Mouse (Mus musculus) intestine, embryonic 15.5 days (tissue): ENCODE measurements around the gene Fkbp5. TPM values are rescaled to one million over a fixed set of nuclear protein-coding genes. Genes with fewer than 3 reads are reported as not detected.
A peak's percentile ranks its signal among the peaks of the same experiment; 100 is the strongest.
"Not testable (repeated sequence)": the region's sequence is repeated elsewhere in the genome, so short reads cannot be mapped to it uniquely, and the experiment has no call there.

Source experiments
- ATAC-seq: fragments of 200-750 bp; cut with Nextera tagmentation; 2 replicates; pipeline ENCODE4 v1.8.0; 2017; ENCODE audit warnings: moderate TSS enrichment, moderate library complexity
- H3K27ac ChIP-seq: fragments of 300-500 bp; sonication (generic); 2 replicates; pipeline ENCODE4 v1.5.1; 2015; ENCODE audit warnings: mild to moderate bottlenecking, inconsistent platforms
- H3K27me3 ChIP-seq: fragments of 300-500 bp; sonication (generic); replicated peaks from 2 replicates; pipeline ENCODE4 v1.6.1; 2015; ENCODE audit warnings: inconsistent platforms
- H3K36me3 ChIP-seq: fragments of 300-500 bp; sonication (generic); 2 replicates; pipeline ENCODE4 v1.6.1; 2015; ENCODE audit warnings: inconsistent platforms
- H3K4me1 ChIP-seq: fragments of 300-500 bp; sonication (generic); replicated peaks from 2 replicates; pipeline ENCODE4 v1.6.1; 2015; ENCODE audit warnings: inconsistent platforms
- H3K4me2 ChIP-seq: fragments of 300-500 bp; sonication (generic); replicated peaks from 2 replicates; pipeline ENCODE4 v1.6.1; 2015; ENCODE audit warnings: mild to moderate bottlenecking, inconsistent platforms
- H3K4me3 ChIP-seq: fragments of 300-500 bp; sonication (generic); replicated peaks from 2 replicates; pipeline ENCODE4 v1.5.1; 2015; ENCODE audit warnings: inconsistent platforms
- H3K9ac ChIP-seq: fragments of 300-500 bp; sonication (generic); 2 replicates; pipeline ENCODE4 v1.6.1; 2015; ENCODE audit warnings: inconsistent platforms
- H3K9me3 ChIP-seq: fragments of 300-500 bp; sonication (generic); 2 replicates; pipeline ENCODE4 v1.6.1; 2016; ENCODE audit warnings: inconsistent platforms
- WGBS: fragments of 180-500 bp; shearing (Covaris S2); methylation state at CpG from one replicate; pipeline ENCODE4 v1.1.7; 2015; 5-methylcytosine and 5-hydroxymethylcytosine counted together
- polyA plus RNA-seq: library from polyadenylated mRNA; unstranded; fragments of >200 nt; fragmentation: Nextera tagmentation; extraction: Ambion mirVana; gene quantifications from 2 replicates; pipeline ENCODE4 v1.2.1, GENCODE M21; 2015

Fkbp5 gene
- polyA plus RNA-seq, 1 experiment from 2014 or later = 25.9 TPM

DNA sequence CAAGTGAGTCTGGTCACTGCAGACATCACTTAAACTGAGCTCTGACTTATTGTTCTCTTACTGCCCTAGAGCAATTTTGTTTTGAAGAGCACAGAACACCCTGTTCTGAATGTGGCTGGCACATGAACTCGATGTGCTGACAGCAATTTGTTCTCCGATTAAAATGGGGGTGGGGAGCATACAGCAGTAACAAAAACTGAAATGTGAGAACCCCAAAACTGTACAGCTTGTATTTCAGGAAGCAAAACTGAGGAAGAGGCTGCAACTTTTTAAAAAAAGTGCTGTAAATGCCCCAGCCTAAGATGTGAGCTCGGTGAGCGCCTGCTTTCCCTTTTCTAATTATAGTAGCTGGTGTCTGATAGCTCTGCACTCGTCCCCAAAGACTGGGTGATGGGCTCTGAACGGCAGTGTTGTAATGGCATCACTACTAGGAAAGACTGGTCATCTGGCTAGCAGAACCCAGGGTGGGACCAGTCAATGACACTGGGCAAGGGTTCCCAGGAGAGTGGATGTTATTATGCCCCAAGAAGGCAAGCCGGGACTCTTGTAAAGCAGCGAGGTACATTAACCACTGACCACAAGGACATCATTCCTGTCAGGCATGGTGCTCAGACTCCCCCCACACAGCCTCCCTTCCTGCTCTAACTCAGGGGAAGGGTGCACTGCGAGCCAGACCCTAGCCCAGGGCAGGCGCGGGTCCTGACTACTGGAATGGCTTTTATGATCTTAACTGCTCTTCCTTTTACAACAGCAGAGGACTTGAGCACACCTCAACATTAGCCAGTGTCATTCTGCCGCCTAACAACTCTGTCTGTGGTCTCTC lies 96.9 kb downstream of the Fkbp5 start:
- H3K9ac ChIP-seq = no peak overlapping the region
- no peak overlapping the region for H3K4me3 ChIP-seq
- no peaks in the 10 kb centered on the region for H3K36me3 ChIP-seq
- no peaks in the 10 kb centered on the region for H3K9me3 ChIP-seq
- H3K27ac ChIP-seq = 0 out of 2 replicates have a peak overlapping the region, but pooled peaks have one; percentile 27
- ATAC-seq = no peak
- no peak overlapping the region for H3K4me2 ChIP-seq
- H3K27me3 ChIP-seq = no peaks in the 10 kb centered on the region
- 44% methylated on average over 12 of the region's 12 CpGs for WGBS
- H3K4me1 ChIP-seq = peaks cover 7% of the 10 kb centered on the region; the same call in 1 of the 2 replicates

DNA sequence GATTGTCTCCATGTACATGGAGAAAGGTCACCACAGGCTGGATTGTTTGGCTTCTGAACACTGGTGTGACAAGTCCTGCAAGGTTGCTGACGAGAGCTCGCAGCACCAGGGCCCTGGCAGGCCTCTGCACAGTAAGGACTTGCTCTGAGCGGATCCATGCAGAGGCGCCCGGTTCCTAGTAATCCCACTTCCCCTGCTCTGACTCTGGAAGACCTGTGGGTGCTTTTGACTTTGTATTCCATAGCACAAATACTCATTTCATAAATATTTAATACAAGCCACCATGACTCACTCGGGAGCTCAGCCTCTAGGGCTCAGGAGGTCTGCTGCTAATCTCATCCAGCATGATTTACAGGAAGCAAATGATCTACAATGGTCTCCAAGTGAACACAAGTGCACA lies 97.7 kb downstream of the Fkbp5 start:
- ATAC-seq = no peak
- WGBS = 55% methylated on average over 6 of the region's 6 CpGs
- H3K36me3 ChIP-seq = no peaks in the 10 kb centered on the region
- peaks cover 7% of the 10 kb centered on the region; the same call in 1 of the 2 replicates for H3K4me1 ChIP-seq
- H3K4me3 ChIP-seq = no peak overlapping the region
- H3K27ac ChIP-seq = no peak overlapping the region
- no peak overlapping the region for H3K4me2 ChIP-seq
- H3K9ac ChIP-seq = no peak overlapping the region
- H3K9me3 ChIP-seq = no peaks in the 10 kb centered on the region
- no peaks in the 10 kb centered on the region for H3K27me3 ChIP-seq

- Histone ChIP-seq H3K27me3 (no peaks in the 10 kb centered on the region), H3K9ac (no peak overlapping the region), H3K36me3 (no peaks in the 10 kb centered on the region), H3K4me3 (no peak overlapping the region), H3K4me1 (peaks cover 7% of the 10 kb centered on the region; the same call in 1 of the 2 replicates), H3K4me2 (no peak overlapping the region), H3K27ac (no peak overlapping the region), H3K9me3 (no peaks in the 10 kb centered on the region)
- 78% methylated on average over 1 of the region's 1 CpGs for WGBS
- no peak for ATAC-seq
These were observed 98.4 kb downstream of the Fkbp5 start for GRCm38 (mm10) chr17:28418954-28419353.

- not testable (repeated sequence) for H3K4me3 ChIP-seq, H3K4me2 ChIP-seq, H3K36me3 ChIP-seq, H3K9me3 ChIP-seq, ATAC-seq, H3K27me3 ChIP-seq, H3K27ac ChIP-seq, H3K4me1 ChIP-seq, H3K9ac ChIP-seq
These were observed 98.8 kb downstream of the Fkbp5 start for GRCm38 (mm10) chr17:28418481-28418880.

- H3K27ac ChIP-seq = no peak overlapping the region
- peaks cover 7% of the 10 kb centered on the region; the same call in 1 of the 2 replicates for H3K4me1 ChIP-seq
- H3K27me3 ChIP-seq = no peaks in the 10 kb centered on the region
- no peak overlapping the region for H3K9ac ChIP-seq
- no peak overlapping the region for H3K4me3 ChIP-seq
- H3K36me3 ChIP-seq = no peaks in the 10 kb centered on the region
- WGBS = 76% methylated on average over 5 of the region's 5 CpGs
- no peak for ATAC-seq
- H3K9me3 ChIP-seq = no peaks in the 10 kb centered on the region
- no peak overlapping the region for H3K4me2 ChIP-seq
These were observed 99.6 kb downstream of the Fkbp5 start for GRCm38 (mm10) chr17:28417771-28418170.

DNA sequence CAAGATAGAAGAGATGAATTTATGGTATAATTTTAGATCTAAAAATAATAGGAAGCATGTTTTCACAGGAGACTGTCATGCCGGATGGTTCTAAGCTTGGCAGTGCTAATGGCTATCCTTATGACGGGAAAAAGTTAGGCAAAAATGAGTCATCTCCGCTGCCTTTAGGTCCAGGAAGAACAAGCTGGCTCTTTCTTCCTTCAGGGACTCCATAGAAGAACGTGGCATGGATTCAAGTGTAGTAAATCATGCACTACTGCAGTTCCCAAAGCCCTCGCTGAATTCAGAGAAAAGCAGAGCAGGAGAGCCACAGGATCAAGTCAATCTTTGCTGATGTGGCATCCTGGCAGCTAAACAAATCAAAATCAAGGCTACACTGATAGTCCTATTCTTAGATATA lies 102.1 kb downstream of the Fkbp5 start:
- Histone ChIP-seq H3K4me2 (no peak overlapping the region), H3K36me3 (peaks cover 5% of the 10 kb centered on the region; the same call in 1 of the 2 replicates), H3K9ac (no peak overlapping the region), H3K27me3 (no peaks in the 10 kb centered on the region), H3K27ac (no peak overlapping the region), H3K4me3 (no peak overlapping the region), H3K9me3 (no peaks in the 10 kb centered on the region), H3K4me1 (peaks cover 2% of the 10 kb centered on the region; the same call in 1 of the 2 replicates)
- WGBS = 75% methylated on average over 5 of the region's 5 CpGs
- no peak for ATAC-seq

DNA sequence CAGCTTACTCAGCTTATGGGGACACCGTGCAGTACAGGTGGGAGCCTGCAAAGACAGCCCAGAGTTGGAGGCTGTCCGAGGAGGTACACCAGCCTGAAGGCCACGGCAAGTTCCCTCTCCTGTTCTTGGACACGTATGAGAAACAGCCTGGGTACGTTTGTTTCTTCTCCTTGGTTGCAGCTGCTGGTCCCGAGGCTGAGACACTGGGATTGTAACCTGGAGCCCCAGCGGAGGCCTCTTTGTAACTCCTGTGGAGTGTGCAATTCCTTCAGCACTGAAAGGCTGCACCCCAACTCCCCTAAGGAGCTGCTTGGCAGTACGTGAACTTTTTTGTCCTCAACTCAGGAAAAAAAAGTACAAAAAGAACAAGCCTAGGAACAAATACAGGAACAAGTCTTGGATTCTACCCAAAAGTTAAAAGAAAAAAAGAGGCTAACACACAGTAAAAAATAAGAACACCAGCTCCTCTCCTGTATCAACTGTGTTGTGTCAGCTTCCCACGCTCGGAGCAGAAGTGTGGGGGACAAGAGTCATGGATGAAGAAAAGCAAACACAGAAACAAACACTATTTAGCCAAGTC lies 105.9 kb downstream of the Fkbp5 start:
- Histone ChIP-seq H3K4me3 (no peak overlapping the region), H3K4me2 (no peak overlapping the region), H3K27me3 (no peaks in the 10 kb centered on the region), H3K9ac (no peak overlapping the region), H3K9me3 (no peaks in the 10 kb centered on the region), H3K27ac (no peak overlapping the region), H3K4me1 (no peaks in the 10 kb centered on the region), H3K36me3 (peaks cover 7% of the 10 kb centered on the region; the same call in 1 of the 2 replicates)
- no peak for ATAC-seq
- WGBS = 78% methylated on average over 10 of the region's 10 CpGs

- WGBS = 87% methylated on average over 4 of the region's 4 CpGs
- H3K27ac ChIP-seq = no peak overlapping the region
- ATAC-seq = no peak
- H3K27me3 ChIP-seq = no peaks in the 10 kb centered on the region
- no peaks in the 10 kb centered on the region for H3K4me1 ChIP-seq
- no peak overlapping the region for H3K9ac ChIP-seq
- H3K4me3 ChIP-seq = no peak overlapping the region
- no peak overlapping the region for H3K4me2 ChIP-seq
- H3K36me3 ChIP-seq = peaks cover 11% of the 10 kb centered on the region; the same call in 1 of the 2 replicates
- no peaks in the 10 kb centered on the region for H3K9me3 ChIP-seq
These were observed 106.6 kb downstream of the Fkbp5 start for GRCm38 (mm10) chr17:28410731-28411130.

- H3K4me1 ChIP-seq = no peaks in the 10 kb centered on the region
- peaks cover 11% of the 10 kb centered on the region; the same call in 1 of the 2 replicates for H3K36me3 ChIP-seq
- H3K27ac ChIP-seq = peak overlapping the region; percentile 27; the same call in 1 of the 2 replicates
- H3K9ac ChIP-seq = no peak overlapping the region
- no peak overlapping the region for H3K4me2 ChIP-seq
- H3K4me3 ChIP-seq = no peak overlapping the region
- no peaks in the 10 kb centered on the region for H3K27me3 ChIP-seq
- H3K9me3 ChIP-seq = no peaks in the 10 kb centered on the region
- ATAC-seq = peak; percentile 57
- 57% methylated on average over 5 of the region's 5 CpGs for WGBS
These were observed 108.9 kb downstream of the Fkbp5 start for GRCm38 (mm10) chr17:28408251-28408918.

DNA sequence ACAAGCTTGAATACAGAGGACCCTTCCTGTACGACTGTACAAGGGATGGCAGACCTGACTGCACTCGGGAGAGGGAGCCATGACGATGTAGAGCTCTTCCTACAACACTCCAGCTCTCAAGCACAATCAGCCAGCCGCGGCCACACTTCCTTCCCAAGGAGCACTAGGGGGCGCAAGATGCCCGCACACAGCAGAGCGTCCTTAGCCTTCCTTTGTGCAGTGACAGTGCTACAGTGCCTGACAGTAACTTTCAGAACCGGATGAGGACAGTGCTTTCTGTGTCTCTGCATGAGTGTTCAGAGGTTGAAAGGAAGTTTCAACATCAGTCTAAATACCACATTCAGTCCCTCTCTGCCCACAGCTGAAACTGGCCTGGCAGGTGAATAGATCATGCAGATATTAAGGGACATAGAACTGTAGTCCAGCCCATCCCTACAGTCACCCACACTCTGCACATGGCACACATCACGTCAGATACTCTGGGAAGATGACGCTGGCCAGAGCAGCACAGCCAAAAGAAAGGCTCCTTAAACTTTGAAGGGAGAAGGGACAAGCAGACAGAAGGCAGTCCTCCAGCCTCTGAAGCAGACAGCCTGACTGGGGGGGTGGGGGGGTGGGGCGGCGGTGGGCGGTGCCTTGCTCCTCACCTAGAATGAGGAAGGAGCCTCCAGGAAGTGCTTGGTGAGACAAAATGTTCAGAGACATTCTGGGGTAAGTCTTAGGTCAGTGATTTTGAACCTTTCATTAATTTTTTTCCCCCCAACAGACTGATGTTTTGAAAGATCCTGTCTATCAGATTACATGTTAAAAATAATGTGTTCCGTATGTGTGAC lies 109.7 kb downstream of the Fkbp5 start:
- Histone ChIP-seq H3K9ac (no peak overlapping the region), H3K4me2 (no peak overlapping the region), H3K4me1 (no peaks in the 10 kb centered on the region), H3K27ac (0 out of 2 replicates have a peak overlapping the region, but pooled peaks have one; percentile 36), H3K4me3 (no peak overlapping the region), H3K9me3 (no peaks in the 10 kb centered on the region), H3K36me3 (peaks cover 11% of the 10 kb centered on the region; the same call in 1 of the 2 replicates), H3K27me3 (no peaks in the 10 kb centered on the region)
- 42% methylated on average over 15 of the region's 15 CpGs for WGBS
- peak; percentile 84 for ATAC-seq

DNA sequence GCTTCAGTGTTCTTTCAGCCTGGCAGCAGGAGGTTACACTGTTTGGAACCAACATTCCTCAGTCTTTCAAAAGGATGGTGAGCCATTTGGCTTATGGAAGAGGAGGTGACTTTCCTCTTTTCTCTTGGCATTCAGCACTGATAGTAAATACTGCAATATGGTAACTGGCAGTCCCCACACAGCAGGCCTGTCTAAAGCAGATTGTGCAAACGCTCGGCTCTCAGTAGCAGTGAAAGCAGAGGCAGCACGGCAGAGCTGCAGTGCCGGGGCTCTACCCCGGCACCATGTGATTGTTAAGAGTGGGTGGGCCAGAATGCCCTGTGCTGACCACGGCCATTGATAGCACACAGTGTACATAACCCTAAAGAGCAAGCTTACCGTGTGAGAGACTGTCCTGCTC lies 110.9 kb downstream of the Fkbp5 start:
- WGBS = 90% methylated on average over 7 of the region's 7 CpGs
- H3K9me3 ChIP-seq = no peaks in the 10 kb centered on the region
- ATAC-seq = no peak

More for the DNA sequence above, 110.9 kb downstream of the Fkbp5 start:
- no peak overlapping the region for H3K4me3 ChIP-seq
- no peak overlapping the region for H3K9ac ChIP-seq
- no peaks in the 10 kb centered on the region for H3K27me3 ChIP-seq
- H3K4me2 ChIP-seq = no peak overlapping the region
- H3K36me3 ChIP-seq = peaks cover 11% of the 10 kb centered on the region; the same call in 1 of the 2 replicates
- no peak overlapping the region for H3K27ac ChIP-seq
- H3K4me1 ChIP-seq = no peaks in the 10 kb centered on the region
